Mouse (Mus musculus): ENCODE data around the gene Lrp10.

- TF ChIP-seq CTCF (conservative IDR thresholded peaks at IDR 0.05; ENCODE audit: low read length): no peak
- no peak for TF ChIP-seq POU5F1 (IDR thresholded peaks at IDR 0.05; ENCODE audit: borderline replicate concordance, low read length)
Observed at GRCm38 (mm10) chr14:54503092-54503491, 39.2 kb downstream of the Lrp10 start.

Data from E14TG2a.4 (cell line).